Mouse (Mus musculus): ENCODE measurements around the gene Drd1. TPM values are rescaled to one million over a fixed set of nuclear protein-coding genes. Genes with fewer than 3 reads are reported as not detected.

Gene Drd1
- total RNA-seq (2021) = under 1 TPM; 0.16 to 0.55 TPM
- long read RNA-seq, experiment 1 = 0 reads
- long read RNA-seq, experiment 2 = 0 reads

DNA sequence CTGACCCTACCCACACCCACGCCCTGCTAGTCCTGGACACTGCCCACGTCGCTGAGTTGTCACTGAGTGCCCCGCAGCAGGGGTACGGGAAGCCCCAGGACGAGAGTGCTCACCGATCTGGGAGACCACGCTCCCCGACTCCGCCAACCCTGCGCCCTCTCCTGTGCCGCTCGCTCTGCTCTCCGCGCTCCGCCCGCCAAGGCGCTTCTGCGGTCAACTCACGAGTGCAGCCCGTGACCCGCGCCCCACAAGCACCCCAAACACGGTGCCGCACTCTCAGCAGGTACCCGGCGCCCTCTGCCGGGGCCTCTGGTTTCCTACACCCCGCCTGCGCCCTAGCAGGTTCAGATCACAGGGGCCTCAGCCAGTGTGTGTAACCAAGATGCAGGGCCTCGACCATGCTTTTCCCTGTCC, at the start of gene Drd1:
Gene Drd1, minus strand, starts transcription at position 258 of the 414 bp plus-strand sequence.
- intact Hi-C loops (cut with DNase I; ENCODE audit: low total_unique reads) = loop anchor here (5.0 kb wide), 1 partner anchor 273 kb away; no protein-coding TSS in a partner anchor
- DNase-seq = peak; percentile 44

DNA sequence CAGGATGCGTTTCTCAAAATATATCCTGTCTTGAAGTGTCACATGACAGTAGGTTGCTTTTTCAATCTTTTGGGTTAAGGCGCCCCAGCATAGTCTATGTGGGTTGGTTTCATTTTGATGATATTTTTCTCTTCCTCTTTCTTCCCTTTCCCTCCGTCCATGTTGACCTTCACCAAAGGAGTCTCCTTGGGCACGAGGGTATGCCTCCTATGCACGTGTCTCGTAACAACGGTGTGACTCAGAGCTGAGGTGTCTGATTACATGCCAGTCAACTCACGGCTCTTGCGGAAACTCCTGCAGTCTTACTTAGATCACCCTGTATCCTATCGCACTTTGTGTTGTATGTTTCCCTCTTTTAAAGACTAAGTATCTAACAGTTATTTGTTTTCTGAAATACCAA, 48.4 kb upstream of the Drd1 start:
- intact Hi-C loops (cut with DNase I; ENCODE audit: low total_unique reads) = no loop called here
- no peak for DNase-seq

DNA sequence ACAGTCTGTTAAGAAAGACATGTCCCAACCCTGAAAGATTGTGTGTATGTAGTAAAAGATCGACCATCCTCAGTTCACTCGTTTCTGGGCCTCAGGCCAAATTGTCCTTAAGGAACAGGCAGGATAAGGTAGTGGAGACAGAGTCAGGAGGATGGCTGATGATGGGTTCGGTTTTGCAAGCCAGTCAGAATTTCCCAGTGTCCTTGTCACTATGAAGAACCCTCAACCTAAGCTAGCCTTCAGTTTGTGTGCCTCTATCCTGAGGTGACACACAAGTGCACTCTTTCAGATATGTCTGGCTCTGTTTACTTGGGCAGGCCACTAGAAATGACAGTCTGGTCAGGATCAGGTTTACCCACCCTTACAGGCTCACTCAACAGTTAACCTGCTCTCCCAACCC, 47.8 kb upstream of the Drd1 start:
- intact Hi-C loops (cut with DNase I; ENCODE audit: low total_unique reads) = no loop called here
- no peak for DNase-seq

DNA sequence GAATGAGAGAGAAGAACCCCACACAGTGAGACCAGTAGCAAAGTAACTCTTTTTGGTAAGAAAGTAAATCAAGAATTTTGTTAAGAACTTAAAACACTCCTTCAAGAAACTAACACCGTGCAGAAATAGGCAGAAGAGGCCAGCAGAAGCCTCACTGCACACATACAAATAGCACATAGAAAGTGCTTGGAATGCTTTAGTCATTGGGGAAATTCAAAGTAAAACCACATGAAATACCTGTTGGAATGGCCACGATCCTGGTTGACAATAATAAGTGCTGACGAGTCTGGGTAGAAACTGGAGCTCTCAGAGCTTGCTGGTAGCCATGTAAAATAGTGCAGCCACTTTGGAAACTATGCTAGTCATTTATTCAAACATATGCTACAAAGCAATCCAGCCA, 46.6 kb upstream of the Drd1 start:
- DNase-seq = no peak
- intact Hi-C loops (cut with DNase I; ENCODE audit: low total_unique reads) = no loop called here

DNA sequence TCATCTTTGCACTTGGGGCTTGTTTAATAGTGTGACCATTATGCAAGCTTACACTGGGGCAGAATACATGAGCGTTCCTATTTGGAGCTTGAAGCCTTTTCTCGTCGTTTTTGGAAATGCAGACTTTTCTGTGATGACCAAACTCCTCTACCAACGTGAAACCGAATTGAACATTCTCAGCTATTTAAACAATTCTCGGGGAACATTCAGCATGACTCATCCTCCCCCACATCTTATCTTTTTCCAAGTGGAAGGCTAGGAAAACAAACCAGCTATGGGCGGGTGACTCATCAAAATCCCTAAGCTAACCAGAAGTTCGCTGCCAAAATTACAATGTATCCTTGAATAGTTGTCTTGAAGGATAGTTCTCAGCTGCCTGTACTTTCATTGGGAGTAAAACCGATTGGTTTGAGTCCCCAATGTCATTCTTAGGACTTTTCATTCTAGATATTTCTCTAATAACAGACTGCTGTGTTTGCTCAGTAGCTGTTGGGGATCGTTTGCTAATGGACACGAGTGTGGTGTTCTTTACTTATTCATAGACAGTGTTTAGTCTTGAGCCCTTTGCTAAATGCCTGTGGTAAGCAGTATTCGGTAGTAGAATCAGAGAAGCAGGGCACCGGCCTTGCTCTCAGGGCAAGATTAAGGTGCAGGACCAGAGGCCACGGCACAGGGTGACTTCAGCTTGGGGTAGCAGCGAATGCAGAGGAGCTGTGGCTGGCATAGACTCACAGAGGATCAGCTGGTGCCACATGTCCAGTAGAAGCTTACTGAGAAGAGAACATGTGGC, 45.7 kb upstream of the Drd1 start:
- intact Hi-C loops (cut with DNase I; ENCODE audit: low total_unique reads) = no loop called here
- DNase-seq = no peak

DNA sequence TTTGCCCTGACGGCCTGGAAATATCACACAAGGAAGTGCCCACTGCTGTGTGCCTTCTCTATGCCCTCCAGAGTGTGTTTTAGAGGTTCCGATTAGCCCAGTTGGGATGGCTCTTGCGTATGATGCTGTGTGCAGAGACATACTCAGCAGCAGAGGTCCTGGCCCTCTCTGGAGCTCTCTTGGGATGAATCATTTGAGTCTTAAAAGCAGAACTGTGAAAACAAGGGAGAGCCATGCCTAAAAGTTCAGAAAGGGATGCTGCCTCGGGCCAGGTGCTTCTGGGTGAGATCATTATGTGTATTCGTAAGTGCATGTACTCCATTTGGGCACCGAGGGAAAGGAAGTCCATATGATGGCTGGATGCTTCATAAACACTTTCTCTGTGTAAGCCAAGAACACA, 42.3 kb upstream of the Drd1 start:
- no peak for DNase-seq
- intact Hi-C loops (cut with DNase I; ENCODE audit: low total_unique reads) = no loop called here

DNA sequence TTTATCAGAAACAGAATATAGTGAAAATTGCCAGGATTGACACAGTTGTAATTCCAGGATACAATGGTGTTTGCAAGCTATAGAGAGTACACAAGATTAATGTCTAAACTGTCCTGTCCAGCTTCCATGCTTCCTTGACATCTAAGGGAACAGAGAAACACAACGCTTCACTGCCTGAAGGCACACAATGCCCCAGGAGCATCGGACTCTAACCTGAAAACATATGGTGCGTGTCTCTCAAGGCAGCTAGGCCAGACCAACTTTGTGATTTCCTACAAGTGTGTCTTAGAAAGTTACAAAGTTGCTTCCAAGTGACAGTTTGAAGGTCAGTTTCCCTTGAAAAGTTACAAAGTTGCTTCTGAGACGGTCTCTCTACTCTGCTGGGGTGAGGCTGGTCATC, 41.7 kb upstream of the Drd1 start:
- DNase-seq = no peak
- intact Hi-C loops (cut with DNase I; ENCODE audit: low total_unique reads) = no loop called here

DNA sequence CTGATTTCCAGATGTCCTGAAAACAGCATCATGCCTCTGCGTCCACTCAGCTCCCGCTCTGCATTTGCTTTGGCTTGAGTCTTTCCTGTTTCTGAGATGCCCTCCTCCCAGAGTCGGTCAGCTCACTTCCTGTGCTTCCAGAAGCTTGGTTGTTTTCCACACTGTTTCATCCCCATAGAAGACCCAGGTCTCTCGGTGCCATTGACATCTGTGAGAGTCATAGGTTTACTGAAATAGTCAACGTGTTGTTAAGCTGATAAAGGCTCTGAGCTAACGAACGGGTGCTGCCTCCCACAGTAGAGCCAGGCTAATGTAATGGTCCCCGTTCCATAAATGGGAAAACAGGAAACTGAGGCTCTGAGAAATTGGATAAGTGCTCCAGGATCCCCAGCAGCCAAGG, 40.2 kb upstream of the Drd1 start:
- no peak for DNase-seq
- intact Hi-C loops (cut with DNase I; ENCODE audit: low total_unique reads) = no loop called here

DNA sequence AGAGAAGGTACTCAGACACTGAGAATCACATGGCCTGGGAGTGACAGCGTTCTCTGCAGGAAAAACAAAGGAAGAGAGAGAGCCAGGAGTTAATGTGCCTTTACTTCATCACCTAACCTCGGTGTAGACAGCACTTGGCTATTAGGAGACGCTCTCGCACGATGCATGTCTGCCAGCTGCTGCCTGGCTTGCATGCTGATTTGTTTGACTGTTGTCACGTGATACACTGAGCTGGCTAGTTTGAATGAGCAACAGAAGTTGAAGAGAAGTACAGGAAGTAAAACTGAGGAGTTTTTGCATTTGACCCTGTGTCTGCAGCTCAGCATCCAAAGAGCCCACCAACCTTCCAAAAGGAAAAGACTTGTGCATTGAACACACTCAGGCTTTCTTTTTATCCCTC, 39.5 kb upstream of the Drd1 start:
- no peak for DNase-seq
- intact Hi-C loops (cut with DNase I; ENCODE audit: low total_unique reads) = no loop called here

DNA sequence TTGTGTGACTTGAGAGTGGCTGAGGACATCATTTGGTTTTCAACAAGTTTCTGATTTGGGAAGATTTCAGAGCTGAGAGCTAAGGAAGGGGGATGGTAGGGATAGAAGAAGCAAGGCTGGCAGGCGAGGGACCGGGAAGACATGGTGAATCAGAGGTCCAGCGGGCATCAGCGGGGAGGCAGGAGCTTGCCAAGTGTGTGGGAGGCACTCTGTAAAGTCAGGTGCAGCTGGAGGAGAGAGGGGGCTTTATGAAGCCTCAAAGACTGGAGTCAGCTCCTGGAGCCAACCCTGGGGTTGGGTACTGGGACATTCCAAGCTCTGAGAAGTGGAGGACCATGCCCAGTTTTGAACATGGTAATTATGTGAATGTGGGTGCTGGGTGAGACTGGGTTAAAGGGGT, 38.8 kb upstream of the Drd1 start:
- intact Hi-C loops (cut with DNase I; ENCODE audit: low total_unique reads) = no loop called here
- DNase-seq = no peak

DNA sequence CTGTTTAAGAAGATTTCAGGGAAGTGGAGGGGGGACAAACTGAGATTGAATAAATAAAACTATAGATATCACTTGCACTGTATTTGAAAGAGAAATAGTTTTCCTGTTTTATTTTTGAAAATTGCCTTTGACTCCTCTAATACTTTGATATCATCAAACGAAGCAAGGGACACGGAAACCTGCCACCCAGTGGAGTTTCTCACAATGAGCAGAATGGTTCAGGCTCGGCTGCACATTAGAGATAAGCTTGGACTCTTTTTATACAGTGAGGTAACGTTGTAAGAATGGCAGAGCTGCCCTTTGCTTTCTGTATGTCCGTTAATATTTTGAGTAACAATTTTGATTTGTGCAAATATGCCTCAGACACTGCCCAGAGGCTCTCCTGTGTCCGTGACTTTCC, 36.2 kb upstream of the Drd1 start:
- DNase-seq = no peak

DNA sequence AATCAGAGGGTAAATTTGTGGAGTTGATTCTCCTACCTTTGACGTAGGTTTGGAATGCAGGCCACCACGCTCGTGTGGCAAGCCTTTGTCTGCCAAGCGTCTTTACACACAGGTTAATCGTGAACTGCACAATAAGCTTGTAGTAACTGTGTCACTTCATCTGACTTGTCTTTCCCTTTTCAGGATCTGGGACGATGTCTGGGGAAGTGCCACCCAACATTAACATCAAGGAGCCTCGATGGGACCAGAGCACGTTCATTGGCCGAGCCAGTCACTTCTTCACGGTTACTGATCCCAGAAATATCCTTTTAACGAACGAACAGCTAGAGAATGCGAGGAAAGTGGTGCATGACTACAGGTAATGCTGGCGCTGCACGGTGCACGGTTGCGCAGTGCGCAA, 29.8 kb upstream of the Drd1 start:
- intact Hi-C loops (cut with DNase I; ENCODE audit: low total_unique reads) = no loop called here
- DNase-seq = no peak

More for the DNA sequence above, 36.2 kb upstream of the Drd1 start:
- intact Hi-C loops (cut with DNase I; ENCODE audit: low total_unique reads) = no loop called here

DNA sequence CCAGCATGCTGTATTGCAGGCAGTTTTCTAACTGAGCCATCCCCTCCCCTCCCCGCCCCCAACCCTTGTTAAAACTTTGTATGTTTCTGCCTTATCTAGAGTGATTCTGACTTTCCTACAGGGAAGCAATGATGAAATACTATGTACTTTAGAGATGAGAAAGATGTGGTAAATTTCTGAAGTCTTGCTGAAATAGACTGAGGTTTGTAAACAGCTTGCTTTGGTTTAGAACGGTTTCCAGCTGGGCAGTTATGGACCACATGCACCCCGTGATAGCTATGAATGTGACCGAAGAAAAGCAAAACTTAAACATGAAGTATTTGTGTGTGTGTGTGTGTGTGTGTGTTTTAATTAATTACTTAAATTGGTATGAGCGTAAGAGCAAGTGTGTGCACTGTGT, 29.3 kb upstream of the Drd1 start:
- intact Hi-C loops (cut with DNase I; ENCODE audit: low total_unique reads) = no loop called here
- no peak for DNase-seq

DNA sequence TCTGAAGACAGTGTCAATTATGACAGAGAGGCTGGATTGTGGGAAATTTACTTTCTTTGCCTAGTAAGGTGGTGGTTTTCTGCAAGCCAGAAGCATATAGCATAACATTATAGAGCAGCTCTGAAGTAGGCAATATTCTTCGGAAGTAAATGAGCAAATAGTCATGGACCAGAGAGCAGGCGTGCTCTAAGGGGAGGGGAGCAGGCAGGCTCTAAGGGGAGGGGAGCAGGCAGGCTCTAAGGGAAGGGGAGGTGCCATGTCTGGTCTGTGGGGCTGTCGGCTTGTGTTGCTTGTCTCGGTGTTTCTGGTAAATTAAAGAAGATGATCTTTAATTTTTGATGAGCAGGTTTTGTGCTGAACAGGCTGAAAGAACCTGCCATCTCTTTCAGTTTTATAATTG, 28.7 kb upstream of the Drd1 start:
- intact Hi-C loops (cut with DNase I; ENCODE audit: low total_unique reads) = no loop called here
- no peak for DNase-seq

DNA sequence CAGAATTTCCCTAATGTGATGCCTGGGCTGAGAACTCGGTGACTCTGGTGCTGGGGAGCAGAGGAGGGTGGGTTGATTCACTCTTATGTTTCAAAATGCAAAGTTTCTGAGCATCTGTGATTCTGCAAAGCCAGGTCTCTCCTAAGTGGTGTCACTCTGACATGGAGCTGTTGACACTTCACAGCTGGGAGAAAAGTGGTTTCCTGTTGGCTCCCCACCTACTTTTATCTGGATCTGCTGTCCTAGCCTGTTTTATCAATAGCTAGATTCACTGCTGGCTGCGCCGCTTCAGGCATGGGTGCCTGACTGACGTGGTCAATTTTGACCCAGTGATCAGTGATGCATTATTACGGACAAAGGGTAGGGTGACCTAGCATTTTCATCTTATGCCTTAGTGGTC, 27.4 kb upstream of the Drd1 start:
- DNase-seq = no peak
- intact Hi-C loops (cut with DNase I; ENCODE audit: low total_unique reads) = no loop called here

DNA sequence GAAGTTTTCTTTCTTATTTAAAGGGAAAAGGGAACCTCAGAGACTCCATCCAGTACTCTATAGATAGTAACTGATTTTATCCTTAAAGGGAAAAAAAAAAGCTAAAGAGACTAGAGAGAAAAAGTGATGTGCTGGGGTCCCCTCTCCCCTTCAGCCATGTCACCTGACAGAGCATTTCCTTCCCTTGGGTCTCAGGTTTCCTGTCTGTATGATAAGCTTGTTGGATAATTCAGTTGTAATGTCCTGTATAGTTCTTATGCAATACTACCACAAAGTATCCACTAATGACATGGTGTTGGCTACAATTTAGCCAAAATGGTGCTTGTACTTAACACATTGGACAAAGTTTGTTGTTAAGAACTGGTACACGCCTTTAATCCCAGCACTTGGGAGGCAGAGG, 25.3 kb upstream of the Drd1 start:
- no peak for DNase-seq
- intact Hi-C loops (cut with DNase I; ENCODE audit: low total_unique reads) = no loop called here

DNA sequence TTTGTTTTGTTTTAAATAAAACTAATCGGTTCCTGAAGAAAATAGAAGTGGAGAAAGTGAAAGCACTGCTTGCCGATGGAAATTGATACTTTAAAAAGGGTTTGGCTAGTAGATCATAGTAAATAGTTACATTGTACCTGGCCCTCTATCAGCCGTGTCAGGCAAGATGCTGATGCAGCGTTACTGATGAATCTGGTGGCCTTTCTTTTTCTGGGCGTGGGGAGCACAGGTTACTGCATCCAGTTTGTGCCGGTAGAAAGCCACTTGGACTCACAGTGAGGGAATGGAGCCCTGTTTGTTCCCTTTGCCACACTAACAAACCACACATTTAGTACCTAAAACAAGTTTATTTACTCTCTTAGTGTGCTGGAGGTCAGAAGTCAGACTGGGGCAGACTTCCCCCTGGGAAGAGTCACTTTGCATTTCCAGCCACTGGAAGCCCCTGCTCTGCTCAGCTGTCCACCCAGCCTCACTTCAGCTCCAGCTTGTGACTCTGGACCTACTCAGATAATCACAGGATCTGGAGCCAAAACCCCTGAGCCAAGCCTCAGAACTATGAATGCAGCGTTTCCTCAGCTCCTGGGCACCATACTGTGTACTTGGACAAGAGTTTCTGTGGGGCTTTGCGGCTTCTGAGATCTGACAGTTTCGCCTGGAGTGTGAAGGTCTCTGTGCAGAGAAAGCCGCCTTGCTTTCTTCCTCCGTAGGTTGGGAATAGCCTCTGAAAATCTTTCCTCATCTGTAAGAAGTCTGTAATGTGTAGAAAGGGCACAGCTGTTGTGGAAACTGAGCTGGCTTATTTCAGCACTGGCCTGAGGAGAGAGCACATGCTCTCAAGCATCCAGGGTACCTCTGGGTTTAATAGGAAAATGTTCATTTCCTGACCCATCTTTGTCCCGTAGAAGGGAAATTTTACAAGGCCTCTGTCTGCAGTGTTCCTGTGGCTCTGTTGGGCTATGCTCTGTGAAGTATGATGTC, 24.6 kb upstream of the Drd1 start:
- intact Hi-C loops (cut with DNase I; ENCODE audit: low total_unique reads) = no loop called here
- no peak for DNase-seq

DNA sequence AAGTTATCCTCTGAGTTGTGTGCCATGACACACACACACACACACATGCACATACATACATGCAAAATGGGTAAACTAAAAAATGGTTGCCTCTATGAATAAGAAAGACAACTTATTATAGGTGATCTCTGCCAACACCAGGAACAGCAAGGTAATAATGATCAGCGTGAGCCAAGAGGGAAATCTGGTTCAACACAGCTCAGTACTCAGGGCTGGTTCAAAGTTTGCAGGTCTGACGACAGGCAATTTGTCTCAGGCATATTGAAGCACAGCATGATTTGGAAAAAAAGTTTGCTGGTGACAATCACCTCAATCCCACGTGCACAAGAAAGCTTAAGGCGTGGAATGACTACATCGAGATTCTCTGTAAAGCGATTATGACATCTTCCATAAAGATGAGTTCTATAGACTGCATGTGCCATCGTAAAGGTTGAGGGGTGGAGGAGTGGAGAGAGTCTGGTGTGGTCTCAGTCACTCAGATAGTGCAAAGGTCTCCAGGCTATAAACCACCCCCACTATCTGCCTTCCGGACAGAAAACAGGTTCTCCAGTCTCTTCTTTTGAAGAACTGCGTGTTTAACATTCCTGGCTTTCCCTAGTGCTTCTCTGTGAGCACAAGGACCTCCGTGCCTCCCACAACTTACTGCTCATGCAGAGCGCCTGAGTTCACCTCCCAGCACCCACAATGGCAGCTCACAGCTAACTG, 22.1 kb upstream of the Drd1 start:
- no peak for DNase-seq
- intact Hi-C loops (cut with DNase I; ENCODE audit: low total_unique reads) = no loop called here

DNA sequence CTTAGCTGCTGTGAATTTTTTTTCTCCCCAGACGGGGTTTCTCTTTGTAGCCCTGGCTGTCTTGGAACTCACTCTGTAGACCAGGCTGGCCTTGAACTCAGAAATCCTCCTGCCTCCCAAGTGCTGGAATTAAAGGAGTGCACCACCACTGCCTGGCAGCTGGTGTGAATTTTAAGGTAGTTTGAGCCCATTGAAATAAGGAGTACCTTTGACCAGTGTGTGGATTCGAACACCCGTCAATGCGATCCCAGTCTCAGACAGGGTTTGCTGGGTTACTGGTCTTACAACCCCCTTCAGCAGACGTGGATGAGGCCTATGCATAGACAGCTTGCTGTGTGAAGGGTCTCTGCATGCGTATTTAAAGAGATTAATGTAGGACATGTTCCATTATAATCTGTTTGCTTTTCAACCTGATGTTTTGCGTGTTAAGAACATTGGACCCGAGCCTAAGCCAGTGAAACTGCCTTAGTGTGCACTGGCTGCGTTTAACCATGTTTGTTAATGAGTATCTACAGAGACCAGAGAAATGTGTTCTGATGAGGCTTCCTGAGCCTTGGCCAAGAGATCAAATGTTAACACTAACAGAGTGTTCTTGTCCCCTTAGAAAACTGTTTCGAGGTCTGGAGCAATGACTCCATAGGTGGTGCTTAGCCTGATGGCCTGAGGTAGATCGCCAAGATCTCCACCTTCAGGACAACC, 21.4 kb upstream of the Drd1 start:
- no peak for DNase-seq

More for the DNA sequence above, 21.4 kb upstream of the Drd1 start:
- intact Hi-C loops (cut with DNase I; ENCODE audit: low total_unique reads) = no loop called here

All from gastrocnemius, postnatal 14 days (tissue).